Mouse (Mus musculus) layer of hippocampus, postnatal 14 days (tissue): ENCODE results near the gene Sfr1. TPM values are rescaled to one million over a fixed set of nuclear protein-coding genes. Genes with fewer than 3 reads are reported as not detected.

ENCODE experiments used
- DNase-seq, 2 experiments: peaks; one replicate each; pipeline ENCODE4 v3.0.0; 2021 to 2022; ENCODE audit warnings: low spot score in 2 of 2, mixed read lengths in 1 of 2
- long read RNA-seq, 2 experiments: library from polyadenylated mRNA; stranded (forward); transcript quantifications; one replicate each; pipeline ENCODE4 v2.0.0; 2021
- total RNA-seq, 2 experiments: library from RNA; stranded (reverse); gene quantifications; 2 replicates each; pipeline ENCODE4 v1.2.3; 2021

Sfr1 gene
- total RNA-seq: 100 to 1,000 TPM in 1 of 2 experiments, 10 to 100 TPM in 1; 98.3 to 110 TPM
- long read RNA-seq, experiment 1, transcript Sfr1-201 (4 exons, 1,657 nt): major isoform, 57 of 119 reads
- long read RNA-seq, experiment 1, partial matches to known transcripts: 2 of 119 reads
- long read RNA-seq, experiment 1, other reads (novel, unspliced or antisense): 60 of 119 reads
- long read RNA-seq, experiment 2, transcript Sfr1-201 (4 exons, 1,657 nt): major isoform, 88 of 199 reads
- long read RNA-seq, experiment 2, partial matches to known transcripts: 6 of 199 reads
- long read RNA-seq, experiment 2, other reads (novel, unspliced or antisense): 105 of 199 reads

- DNase-seq: peak; percentile 99
Observed at GRCm38 (mm10) chr19:47731071-47731881, at the start of gene Sfr1. Sfr1 (plus strand) TSS chr19:47731682.

GRCm38 (mm10) chr19:47689592-47689991 is 41.9 kb upstream of the Sfr1 start:
- DNase-seq: no peak

- no peak for DNase-seq
Observed at GRCm38 (mm10) chr19:47691994-47692393, 39.5 kb upstream of the Sfr1 start, which contains the start of gene Col17a1. Col17a1 (minus strand) TSS chr19:47692094.

GRCm38 (mm10) chr19:47695725-47696124 is 35.8 kb upstream of the Sfr1 start:
- DNase-seq: no peak

- DNase-seq: no peak
Observed at GRCm38 (mm10) chr19:47696411-47696810, 35.1 kb upstream of the Sfr1 start.

- DNase-seq: no peak
Observed at GRCm38 (mm10) chr19:47697067-47697466, 34.4 kb upstream of the Sfr1 start.

GRCm38 (mm10) chr19:47698266-47698665 is 33.2 kb upstream of the Sfr1 start:
- DNase-seq: no peak

- DNase-seq: no peak
Observed at GRCm38 (mm10) chr19:47699743-47700142, 31.7 kb upstream of the Sfr1 start.

- DNase-seq: no peak
Observed at GRCm38 (mm10) chr19:47700509-47700908, 31.0 kb upstream of the Sfr1 start.

- DNase-seq: no peak
Observed at GRCm38 (mm10) chr19:47705080-47705771, 26.3 kb upstream of the Sfr1 start.

GRCm38 (mm10) chr19:47705772-47706309 is 25.6 kb upstream of the Sfr1 start:
- DNase-seq: no peak

- peak in 1 of 2 experiments; percentile 43 for DNase-seq
Observed at GRCm38 (mm10) chr19:47710376-47710775, 21.1 kb upstream of the Sfr1 start.

- DNase-seq: no peak
Observed at GRCm38 (mm10) chr19:47713457-47713856, 18.0 kb upstream of the Sfr1 start.

- DNase-seq: no peak
Observed at GRCm38 (mm10) chr19:47716144-47716543, 15.3 kb upstream of the Sfr1 start.

- DNase-seq: no peak
Observed at GRCm38 (mm10) chr19:47719147-47719546, 12.3 kb upstream of the Sfr1 start.

- DNase-seq: no peak
Observed at GRCm38 (mm10) chr19:47722471-47722870, 9.0 kb upstream of the Sfr1 start.

GRCm38 (mm10) chr19:47724903-47725302 is 6.6 kb upstream of the Sfr1 start:
- DNase-seq: no peak

- DNase-seq: no peak
Observed at GRCm38 (mm10) chr19:47725643-47726140, 5.8 kb upstream of the Sfr1 start.

- DNase-seq: peak in 1 of 2 experiments; percentile 70
Observed at GRCm38 (mm10) chr19:47730691-47731070, 801 bp upstream of the Sfr1 start.

- DNase-seq: peak in 1 of 2 experiments; percentile 57
Observed at GRCm38 (mm10) chr19:47731931-47732330, 449 bp downstream of the Sfr1 start.

GRCm38 (mm10) chr19:47747072-47747471 is 15.6 kb downstream of the Sfr1 start:
- DNase-seq: peak in 1 of 2 experiments; percentile 42
